Mouse (Mus musculus) liver, embryonic 12.5 days (tissue): ENCODE measurements around the gene Rnf115. TPM values are rescaled to one million over a fixed set of nuclear protein-coding genes. Genes with fewer than 3 reads are reported as not detected.

ENCODE experiments used
- ATAC-seq: fragments of 200-750 bp; cut with Nextera tagmentation; 2 replicates; pipeline ENCODE4 v1.8.0; 2017; ENCODE audit warnings: moderate number of reproducible peaks, mild to moderate bottlenecking, moderate library complexity
- H3K27ac ChIP-seq: fragments of 300-500 bp; sonication (generic); 2 replicates; pipeline ENCODE4 v1.5.1; 2016; ENCODE audit warnings: mild to moderate bottlenecking
- H3K27me3 ChIP-seq: fragments of 300-500 bp; sonication (generic); replicated peaks from 2 replicates; pipeline ENCODE4 v1.6.1; 2016; ENCODE audit warnings: mild to moderate bottlenecking, moderate library complexity
- H3K36me3 ChIP-seq: fragments of 300-500 bp; sonication (generic); 2 replicates; pipeline ENCODE4 v1.6.1; 2016; ENCODE audit warnings: mild to moderate bottlenecking, moderate library complexity
- H3K4me1 ChIP-seq: fragments of 300-500 bp; sonication (generic); 2 replicates; pipeline ENCODE4 v1.6.1; 2016
- H3K4me2 ChIP-seq: fragments of 300-500 bp; sonication (generic); 2 replicates; pipeline ENCODE4 v1.6.1; 2016; ENCODE audit warnings: mild to moderate bottlenecking, moderate library complexity
- H3K4me3 ChIP-seq: fragments of 300-500 bp; sonication (generic); 2 replicates; pipeline ENCODE4 v1.5.1; 2016; ENCODE audit warnings: mild to moderate bottlenecking, moderate library complexity
- H3K9ac ChIP-seq: fragments of 300-500 bp; sonication (generic); 2 replicates; pipeline ENCODE4 v1.6.1; 2016; ENCODE audit warnings: mild to moderate bottlenecking, moderate library complexity
- H3K9me3 ChIP-seq: fragments of 300-500 bp; sonication (generic); replicated peaks from 2 replicates; pipeline ENCODE4 v1.6.1; 2016; ENCODE audit warnings: mild to moderate bottlenecking, moderate library complexity
- WGBS: fragments of 180-500 bp; shearing (Covaris S2); methylation state at CpG from one replicate; pipeline ENCODE4 v1.1.7; 2016; ENCODE audit not compliant: insufficient replicate concordance; 5-methylcytosine and 5-hydroxymethylcytosine counted together
- polyA plus RNA-seq: library from polyadenylated mRNA; unstranded; fragments of >200 nt; fragmentation: Nextera tagmentation; extraction: Ambion mirVana; gene quantifications from 2 replicates; pipeline ENCODE4 v1.2.1, GENCODE M21; 2016

Rnf115 gene
- polyA plus RNA-seq, 1 experiment from 2014 or later, result 40.9 TPM

DNA sequence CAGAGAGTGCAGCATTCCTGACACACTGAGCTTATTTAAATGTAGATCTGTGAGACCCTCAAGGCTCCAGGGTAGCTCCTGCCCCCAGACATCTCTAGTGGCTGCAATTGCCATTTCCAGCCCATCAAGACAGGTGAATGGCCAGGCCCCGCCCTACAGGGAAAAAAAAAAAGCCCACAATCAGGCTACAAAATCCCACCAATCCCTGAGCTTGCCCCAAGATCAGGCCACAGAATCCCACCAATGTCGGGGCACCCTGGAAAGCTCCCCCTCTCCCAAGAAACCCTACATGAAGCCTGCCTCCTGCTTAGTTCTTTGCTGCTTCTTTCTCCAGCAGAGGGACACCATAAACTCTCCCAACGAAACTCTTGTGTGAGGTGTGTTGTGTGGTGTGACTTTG lies 80.7 kb downstream of the Rnf115 start:
- no peak for ATAC-seq
- Histone ChIP-seq H3K9ac (no peak overlapping the region), H3K27ac (no peak overlapping the region), H3K27me3 (no peaks in the 10 kb centered on the region), H3K4me3 (no peak overlapping the region), H3K4me2 (no peak overlapping the region), H3K36me3 (no peaks in the 10 kb centered on the region), H3K4me1 (peaks cover under 1% of the 10 kb centered on the region), H3K9me3 (no peaks in the 10 kb centered on the region)
- 67% methylated on average over 3 of the region's 3 CpGs for WGBS

DNA sequence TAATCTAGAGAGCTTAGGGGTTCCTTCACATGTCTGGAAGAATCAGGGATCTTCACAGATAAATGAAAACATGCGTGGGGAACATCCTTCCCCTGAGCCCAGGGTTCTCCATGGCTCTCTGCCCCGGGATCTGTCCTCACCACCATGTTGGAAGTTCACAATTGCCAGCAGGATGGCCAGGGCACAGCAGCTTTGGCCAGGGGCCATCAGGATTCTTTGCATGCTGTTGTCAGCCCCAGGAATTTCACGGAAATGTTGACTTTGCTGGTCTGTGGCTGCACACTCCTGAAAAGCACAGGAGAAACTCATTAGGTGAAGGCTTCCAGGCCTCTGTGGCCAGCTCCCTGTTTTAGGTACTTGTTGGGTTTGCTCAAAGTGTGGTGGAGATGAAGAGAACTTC lies 81.2 kb downstream of the Rnf115 start:
- Histone ChIP-seq H3K27me3 (no peaks in the 10 kb centered on the region; the same call in 1 of the 2 replicates), H3K4me1 (peaks cover 6% of the 10 kb centered on the region), H3K27ac (no peak overlapping the region), H3K36me3 (no peaks in the 10 kb centered on the region), H3K4me2 (no peak overlapping the region), H3K9me3 (no peaks in the 10 kb centered on the region), H3K4me3 (no peak overlapping the region), H3K9ac (no peak overlapping the region)
- 66% methylated on average over 3 of the region's 3 CpGs for WGBS
- ATAC-seq, result no peak

DNA sequence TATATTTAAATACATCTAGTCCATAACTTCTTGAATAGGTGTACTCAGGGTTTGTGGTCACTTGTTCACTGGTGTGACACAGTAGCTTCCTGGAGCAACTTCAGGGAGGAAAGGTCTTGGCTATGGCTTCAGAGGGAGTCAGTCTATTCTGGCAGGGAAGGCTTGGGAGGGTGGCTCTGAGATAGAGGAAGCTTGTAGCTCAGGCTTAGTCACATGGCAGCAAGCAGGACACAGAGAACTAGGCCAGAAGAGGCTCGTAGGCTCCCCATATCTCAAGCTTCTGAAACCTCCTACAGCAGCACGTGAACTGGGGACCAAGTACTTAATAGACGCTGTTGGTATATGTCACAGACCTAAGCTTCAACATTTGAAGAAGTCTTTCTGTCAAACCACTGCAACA lies 83.8 kb downstream of the Rnf115 start:
- ATAC-seq, result no peak
- Histone ChIP-seq H3K4me2 (no peak overlapping the region), H3K4me3 (no peak overlapping the region), H3K36me3 (no peaks in the 10 kb centered on the region), H3K27me3 (peaks cover 7% of the 10 kb centered on the region; the same call in 1 of the 2 replicates), H3K9ac (no peak overlapping the region), H3K9me3 (no peaks in the 10 kb centered on the region), H3K4me1 (peaks cover 11% of the 10 kb centered on the region), H3K27ac (no peak overlapping the region)
- 72% methylated on average over 3 of the region's 3 CpGs for WGBS

DNA sequence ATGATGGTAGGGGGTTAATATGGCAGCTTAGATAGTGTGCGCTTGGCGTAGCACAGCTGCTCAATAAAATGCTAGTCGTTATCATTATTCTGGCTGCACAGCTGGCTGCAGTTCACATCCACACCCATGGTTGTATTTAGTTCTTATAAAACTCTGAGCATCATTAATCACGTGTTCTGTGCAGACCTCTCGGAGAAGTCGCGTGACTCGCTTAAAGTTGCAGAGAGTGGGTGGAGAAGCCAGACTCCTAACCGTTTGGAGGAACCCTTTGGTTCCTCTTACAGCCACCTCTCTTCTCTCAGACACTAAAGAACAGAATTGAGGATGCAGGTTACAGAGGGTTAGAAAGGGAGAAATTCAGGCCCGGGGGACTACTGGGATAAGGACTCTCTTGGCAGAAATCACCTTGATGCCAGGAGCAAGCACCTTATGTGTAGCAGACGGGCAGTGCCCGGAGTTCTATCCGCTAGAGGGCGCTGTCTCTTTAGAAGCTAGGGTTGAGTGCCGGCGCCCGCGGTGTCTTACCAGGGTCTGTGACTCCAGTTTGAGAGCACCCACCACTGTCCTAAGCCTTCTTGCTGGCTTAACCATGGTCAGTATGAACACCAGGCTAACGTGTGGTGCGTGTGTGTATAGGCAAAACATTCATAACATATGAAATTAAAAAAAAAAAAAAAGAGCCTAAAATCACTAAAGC lies 85.1 kb downstream of the Rnf115 start:
- H3K27me3 ChIP-seq, result peaks cover 7% of the 10 kb centered on the region; the same call in 1 of the 2 replicates
- no peaks in the 10 kb centered on the region for H3K9me3 ChIP-seq
- peaks cover 11% of the 10 kb centered on the region for H3K4me1 ChIP-seq
- peak overlapping the region; percentile 50 for H3K4me2 ChIP-seq
- 30% methylated on average over 20 of the region's 20 CpGs for WGBS
- peak; percentile 52; the same call in 1 of the 2 replicates for ATAC-seq
- H3K36me3 ChIP-seq, result no peaks in the 10 kb centered on the region
- no peak overlapping the region for H3K27ac ChIP-seq
- no peak overlapping the region for H3K9ac ChIP-seq
- H3K4me3 ChIP-seq, result no peak overlapping the region; the same call in 1 of the 2 replicates

DNA sequence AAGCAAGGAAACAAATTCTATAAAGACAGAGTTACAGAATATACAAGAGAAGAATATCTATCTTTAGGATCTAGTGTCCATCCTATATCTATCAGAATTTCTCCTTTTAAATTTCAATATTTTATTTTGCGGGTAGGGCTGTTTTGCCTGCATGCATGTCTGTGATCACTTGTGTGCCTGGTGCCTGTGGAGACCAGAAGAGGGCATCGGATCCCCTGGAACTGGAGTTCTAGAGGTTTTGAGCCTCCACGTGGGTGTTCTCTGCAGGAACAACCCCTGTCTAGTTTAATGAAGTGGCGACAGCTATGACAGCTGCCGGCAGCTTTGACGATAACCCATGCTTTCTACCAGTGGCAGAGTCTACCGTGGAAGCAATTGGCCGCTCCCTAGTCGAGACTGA lies 85.6 kb downstream of the Rnf115 start:
- WGBS, result 10% methylated on average over 9 of the region's 9 CpGs
- H3K4me2 ChIP-seq, result peak overlapping the region; percentile 50

DNA sequence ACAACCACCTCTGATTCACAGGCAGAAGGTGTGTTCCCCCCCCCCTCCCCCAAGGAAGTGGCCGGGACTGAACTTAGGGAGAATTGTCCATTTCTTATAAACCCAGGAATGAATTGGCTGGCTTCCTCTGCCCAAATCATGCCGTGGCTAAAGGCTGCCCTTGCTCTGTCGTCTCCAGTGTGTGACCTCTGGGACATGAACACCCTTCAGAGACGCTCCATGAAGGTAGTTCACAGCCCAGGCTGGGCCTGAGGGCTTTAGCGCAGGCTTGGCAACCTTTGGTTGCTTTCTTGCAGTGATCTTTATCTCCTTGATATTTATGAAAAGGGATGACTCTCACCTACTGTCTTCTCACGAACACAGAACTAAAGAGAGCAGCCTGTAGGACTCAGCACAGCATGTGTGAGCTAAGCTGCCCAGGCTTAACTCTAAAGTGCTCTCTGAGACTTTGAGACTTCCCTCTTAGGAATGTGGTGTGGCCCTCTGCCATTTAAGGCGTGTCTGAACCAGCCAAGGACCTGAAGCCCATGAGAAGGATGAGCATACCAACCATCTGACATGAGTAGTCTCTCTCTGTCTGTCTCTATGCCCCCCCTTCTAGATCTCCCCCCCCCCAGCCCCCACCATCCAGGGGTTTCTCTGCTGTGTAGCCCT lies 86.3 kb downstream of the Rnf115 start:
- H3K4me3 ChIP-seq, result no peak overlapping the region
- H3K9ac ChIP-seq, result no peak overlapping the region
- H3K27ac ChIP-seq, result no peak overlapping the region
- no peak for ATAC-seq
- no peaks in the 10 kb centered on the region for H3K36me3 ChIP-seq
- WGBS, result 32% methylated on average over 7 of the region's 7 CpGs
- H3K27me3 ChIP-seq, result peaks cover 7% of the 10 kb centered on the region; the same call in 1 of the 2 replicates
- peaks cover 11% of the 10 kb centered on the region for H3K4me1 ChIP-seq
- H3K9me3 ChIP-seq, result no peaks in the 10 kb centered on the region
- peak overlapping the region; percentile 50 for H3K4me2 ChIP-seq

More for the DNA sequence above, 85.6 kb downstream of the Rnf115 start:
- Histone ChIP-seq H3K36me3 (no peaks in the 10 kb centered on the region), H3K9me3 (no peaks in the 10 kb centered on the region), H3K9ac (no peak overlapping the region), H3K27ac (no peak overlapping the region), H3K27me3 (peaks cover 7% of the 10 kb centered on the region; the same call in 1 of the 2 replicates), H3K4me3 (no peak overlapping the region; the same call in 1 of the 2 replicates), H3K4me1 (peaks cover 11% of the 10 kb centered on the region)
- ATAC-seq, result no peak; the same call in 1 of the 2 replicates

DNA sequence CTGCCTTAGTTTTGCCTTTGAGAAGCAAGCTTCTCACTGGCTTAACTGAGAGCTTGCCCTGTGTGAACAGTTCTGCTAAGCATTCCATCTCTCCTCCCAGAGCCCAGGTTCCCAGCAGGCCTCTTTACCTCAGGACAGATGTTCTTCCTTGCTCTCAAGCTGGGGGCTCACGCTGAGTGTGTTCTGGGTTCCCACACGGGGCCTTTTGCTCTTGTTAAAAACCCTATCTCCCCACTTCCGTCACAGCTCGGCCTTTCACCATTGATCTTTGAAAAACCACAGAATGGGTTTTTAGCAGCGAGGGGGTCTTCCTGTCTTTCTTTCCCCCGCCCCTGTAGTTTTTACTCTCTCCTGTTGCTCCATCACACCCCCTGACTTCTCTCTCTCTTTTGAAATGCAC lies 86.9 kb downstream of the Rnf115 start:
- Histone ChIP-seq H3K36me3 (no peaks in the 10 kb centered on the region), H3K27ac (no peak overlapping the region), H3K4me1 (peaks cover 11% of the 10 kb centered on the region), H3K9me3 (no peaks in the 10 kb centered on the region), H3K4me3 (no peak overlapping the region), H3K27me3 (peaks cover 7% of the 10 kb centered on the region; the same call in 1 of the 2 replicates), H3K9ac (no peak overlapping the region), H3K4me2 (no peak overlapping the region)
- ATAC-seq, result no peak
- 11% methylated on average over 6 of the region's 6 CpGs for WGBS

DNA sequence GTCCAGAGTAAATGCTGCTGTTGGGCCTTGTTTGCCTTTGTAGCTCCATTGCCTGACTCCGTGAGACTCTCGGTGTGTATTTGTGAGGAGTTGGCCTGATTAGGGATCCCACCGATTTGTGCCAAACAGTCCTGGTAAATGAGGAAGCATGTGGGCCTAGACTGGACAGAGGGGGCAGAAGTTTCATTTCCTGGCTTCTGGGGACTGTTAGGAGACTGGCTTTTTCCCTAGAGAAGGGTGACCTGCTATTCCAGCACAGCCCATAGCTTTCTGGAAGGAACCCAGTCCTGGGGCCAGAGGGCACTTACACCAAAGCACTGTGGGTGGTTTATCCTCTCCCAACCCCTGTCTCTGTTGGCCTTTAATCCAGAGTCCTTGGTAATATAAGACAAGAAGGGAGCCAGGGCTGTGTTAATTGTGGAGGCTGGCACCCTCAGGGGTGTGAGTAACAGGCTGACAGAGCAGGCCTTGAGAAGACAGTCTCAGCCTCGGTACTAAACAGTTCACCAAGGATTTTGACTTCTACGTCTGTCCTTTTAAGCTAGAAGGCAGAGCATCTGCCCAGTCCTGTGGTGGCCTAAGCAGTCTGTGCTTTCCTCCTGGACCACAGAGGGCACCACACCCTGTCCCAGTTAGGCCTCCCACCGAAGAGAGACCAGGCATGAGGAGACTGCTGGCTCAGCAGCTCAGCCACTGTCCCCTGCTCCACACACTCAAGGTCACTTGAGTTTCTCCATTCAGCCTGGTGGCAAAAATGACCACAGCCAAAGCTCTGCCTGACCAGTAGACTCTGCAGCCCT lies 92.9 kb downstream of the Rnf115 start:
- H3K4me2 ChIP-seq, result no peak overlapping the region
- no peaks in the 10 kb centered on the region for H3K4me1 ChIP-seq
- no peak overlapping the region for H3K9ac ChIP-seq
- 0 out of 2 replicates have a peak, but pooled peaks cover 6% of the 10 kb centered on the region for H3K27me3 ChIP-seq
- WGBS, result 68% methylated on average over 6 of the region's 6 CpGs
- no peaks in the 10 kb centered on the region for H3K36me3 ChIP-seq
- no peak for ATAC-seq
- H3K4me3 ChIP-seq, result no peak overlapping the region
- no peak overlapping the region for H3K27ac ChIP-seq
- no peaks in the 10 kb centered on the region for H3K9me3 ChIP-seq

DNA sequence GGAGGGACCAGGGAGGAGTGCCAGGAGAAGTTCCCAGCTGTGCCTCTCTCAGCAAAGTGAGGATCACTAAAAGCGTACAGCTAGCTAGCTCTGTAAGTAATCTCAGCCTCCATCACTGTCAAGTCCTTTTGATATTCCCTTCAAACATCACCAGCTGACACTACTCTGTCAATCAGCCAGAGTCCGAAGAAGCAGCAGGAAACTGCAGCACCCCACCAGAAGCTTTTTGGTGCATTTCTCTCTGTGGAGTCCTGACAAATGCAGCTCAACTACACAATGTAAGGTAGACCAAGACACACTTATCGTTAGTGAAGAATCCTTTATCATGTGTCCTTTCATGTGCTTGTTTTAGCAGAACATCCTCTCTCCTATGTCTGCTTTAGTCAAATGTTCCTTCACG lies 94.1 kb downstream of the Rnf115 start:
- 69% methylated on average over 4 of the region's 4 CpGs for WGBS
- no peak overlapping the region for H3K4me3 ChIP-seq
- H3K27me3 ChIP-seq, result no peaks in the 10 kb centered on the region
- no peak overlapping the region for H3K4me2 ChIP-seq
- ATAC-seq, result no peak
- H3K36me3 ChIP-seq, result no peaks in the 10 kb centered on the region
- H3K4me1 ChIP-seq, result no peaks in the 10 kb centered on the region
- H3K9ac ChIP-seq, result no peak overlapping the region
- no peak overlapping the region for H3K27ac ChIP-seq
- no peaks in the 10 kb centered on the region for H3K9me3 ChIP-seq

DNA sequence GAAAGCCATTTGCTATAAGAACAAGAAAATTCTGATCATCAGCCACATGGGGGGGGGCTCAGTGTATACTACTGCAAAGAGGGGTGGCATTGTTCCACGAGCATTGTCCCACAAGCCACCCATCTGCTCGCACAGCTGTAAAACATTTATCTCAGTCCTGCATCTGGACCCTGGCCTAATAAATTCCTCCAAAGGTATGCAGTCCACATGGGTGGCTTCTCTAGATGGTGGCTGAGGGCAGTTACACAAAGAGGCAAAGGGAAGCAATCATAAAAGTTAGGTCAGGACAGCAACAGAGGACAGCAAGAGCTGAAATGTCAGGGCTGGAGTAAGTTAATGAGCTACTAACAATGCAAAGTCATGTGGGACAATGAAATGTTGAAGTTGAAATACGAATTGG lies 96.2 kb downstream of the Rnf115 start:
- 33% methylated on average over 3 of the region's 3 CpGs for WGBS
- no peak for ATAC-seq

DNA sequence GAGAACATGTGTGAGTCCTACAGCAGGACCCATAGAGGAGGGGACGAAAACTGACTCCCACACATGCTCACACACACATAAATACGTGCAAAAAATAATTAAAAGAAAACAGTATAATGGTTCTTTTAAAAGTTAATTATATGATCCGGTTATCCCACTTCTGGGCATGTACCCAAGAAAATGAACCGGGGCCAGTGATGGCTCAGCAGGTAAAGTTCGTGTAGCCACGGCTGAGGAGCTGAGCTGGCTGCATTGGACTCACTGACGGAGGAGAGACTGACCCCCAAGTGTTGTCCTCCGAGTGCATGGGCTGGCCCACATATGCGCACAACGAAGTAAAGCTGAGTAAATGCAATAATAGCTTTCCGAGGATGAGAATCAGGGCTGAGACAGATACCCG lies 97.2 kb downstream of the Rnf115 start:
- WGBS, result 83% methylated on average over 12 of the region's 12 CpGs
- H3K27ac ChIP-seq, result no peak overlapping the region
- ATAC-seq, result no peak
- no peaks in the 10 kb centered on the region for H3K36me3 ChIP-seq
- H3K27me3 ChIP-seq, result 0 out of 2 replicates have a peak, but pooled peaks cover 4% of the 10 kb centered on the region
- no peak overlapping the region for H3K4me3 ChIP-seq
- no peak overlapping the region for H3K9ac ChIP-seq
- H3K4me1 ChIP-seq, result no peaks in the 10 kb centered on the region
- H3K4me2 ChIP-seq, result no peak overlapping the region
- no peaks in the 10 kb centered on the region for H3K9me3 ChIP-seq

More for the DNA sequence above, 96.2 kb downstream of the Rnf115 start:
- Histone ChIP-seq H3K9me3 (no peaks in the 10 kb centered on the region), H3K27ac (no peak overlapping the region), H3K27me3 (no peaks in the 10 kb centered on the region), H3K36me3 (no peaks in the 10 kb centered on the region), H3K9ac (no peak overlapping the region), H3K4me1 (no peaks in the 10 kb centered on the region), H3K4me2 (no peak overlapping the region), H3K4me3 (no peak overlapping the region)

DNA sequence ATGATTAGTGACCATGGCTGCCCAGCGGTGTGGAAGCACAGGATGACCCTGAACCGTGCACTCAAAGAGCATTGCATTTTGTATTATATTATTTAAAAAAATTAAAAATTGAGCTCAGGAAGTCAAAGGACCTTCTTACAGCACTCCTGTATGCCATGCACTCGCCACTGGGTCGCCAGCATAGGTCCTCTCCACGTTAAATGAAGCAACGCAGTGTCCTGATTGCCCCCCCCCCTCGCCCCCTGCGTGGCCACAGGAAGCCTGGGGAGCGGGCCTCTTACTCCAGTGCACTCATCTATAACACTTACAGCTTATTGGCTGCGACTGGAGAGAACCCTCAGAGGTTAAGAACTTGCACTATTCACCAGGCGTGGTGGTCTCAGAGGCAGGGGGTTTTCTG lies 97.8 kb downstream of the Rnf115 start:
- WGBS, result 46% methylated on average over 11 of the region's 11 CpGs

More for the DNA sequence above, 97.8 kb downstream of the Rnf115 start:
- ATAC-seq, result no peak
- no peaks in the 10 kb centered on the region for H3K4me1 ChIP-seq
- H3K27ac ChIP-seq, result no peak overlapping the region
- H3K9me3 ChIP-seq, result no peaks in the 10 kb centered on the region
- 0 out of 2 replicates have a peak, but pooled peaks cover 4% of the 10 kb centered on the region for H3K27me3 ChIP-seq
- H3K4me2 ChIP-seq, result no peak overlapping the region
- H3K4me3 ChIP-seq, result no peak overlapping the region
- H3K36me3 ChIP-seq, result no peaks in the 10 kb centered on the region
- H3K9ac ChIP-seq, result no peak overlapping the region
